Mouse (Mus musculus) kidney, adult 18-20 months (tissue): ENCODE data around the gene Sdhaf1.

ENCODE experiments used
- DNase-seq: peaks from one replicate; pipeline ENCODE4 v3.0.0; 2021

Sdhaf1 gene

DNA sequence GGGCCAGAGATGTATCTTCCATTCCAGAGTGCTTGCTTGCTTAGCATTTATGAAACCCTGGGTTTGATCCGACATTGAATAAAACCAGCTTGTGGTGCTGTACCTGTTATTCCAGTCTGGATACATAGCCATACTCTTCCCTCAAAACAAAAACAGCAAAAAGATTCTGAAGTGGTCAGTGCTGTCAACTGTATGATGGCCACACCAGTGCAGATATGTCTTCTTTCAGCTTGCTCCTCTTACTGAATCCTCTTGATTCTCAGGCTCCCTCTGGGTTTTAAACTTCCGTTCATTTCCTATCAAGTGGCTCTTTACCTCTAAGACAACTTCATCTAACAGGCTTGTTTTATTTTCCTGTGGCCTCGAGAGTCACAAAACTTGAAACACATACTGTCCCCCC, at the start of gene Sdhaf1:
Sdhaf1 (minus strand) TSS at position 101 of the 400 bp plus-strand sequence.
- no peak for DNase-seq

DNA sequence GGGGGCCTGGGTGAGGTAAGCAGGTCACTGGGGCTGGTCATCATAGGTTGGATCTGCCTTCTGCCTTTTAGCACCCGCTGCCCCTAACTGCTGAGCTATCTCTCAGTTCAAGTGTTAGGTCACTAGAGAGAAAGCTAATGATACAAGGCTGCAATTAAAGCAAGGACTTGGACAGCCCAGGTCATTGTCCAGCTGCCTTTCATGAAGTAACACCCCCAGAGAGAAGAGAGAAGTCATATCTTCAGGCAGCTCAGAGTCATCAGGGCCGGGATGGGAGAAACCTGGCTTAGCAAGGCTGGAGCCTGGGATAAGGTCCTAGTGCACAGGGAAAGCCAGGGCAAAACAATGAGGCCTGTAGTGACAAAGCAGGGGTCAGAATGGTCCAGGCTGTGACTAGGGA, 43.8 kb upstream of the Sdhaf1 start:
- DNase-seq, result no peak

DNA sequence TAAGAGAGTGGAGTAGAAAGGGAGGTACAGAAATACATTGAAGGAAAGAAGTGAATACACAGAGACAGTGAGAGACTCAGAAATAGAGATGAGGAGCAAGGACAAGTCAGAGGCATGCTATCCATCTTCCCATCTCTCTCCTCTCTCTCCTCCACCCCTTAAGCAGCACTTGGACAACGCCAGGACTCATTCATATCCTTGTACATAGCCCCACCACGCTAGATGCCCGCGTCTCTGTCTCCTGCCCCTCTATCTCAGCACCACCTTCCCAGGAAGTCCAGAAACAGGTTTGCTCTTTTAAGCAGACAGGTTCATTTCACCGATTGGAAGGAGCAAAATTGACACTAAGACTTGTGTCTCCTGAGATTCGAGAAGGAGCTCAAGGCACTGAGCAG, 39.6 kb upstream of the Sdhaf1 start:
- DNase-seq, result no peak

DNA sequence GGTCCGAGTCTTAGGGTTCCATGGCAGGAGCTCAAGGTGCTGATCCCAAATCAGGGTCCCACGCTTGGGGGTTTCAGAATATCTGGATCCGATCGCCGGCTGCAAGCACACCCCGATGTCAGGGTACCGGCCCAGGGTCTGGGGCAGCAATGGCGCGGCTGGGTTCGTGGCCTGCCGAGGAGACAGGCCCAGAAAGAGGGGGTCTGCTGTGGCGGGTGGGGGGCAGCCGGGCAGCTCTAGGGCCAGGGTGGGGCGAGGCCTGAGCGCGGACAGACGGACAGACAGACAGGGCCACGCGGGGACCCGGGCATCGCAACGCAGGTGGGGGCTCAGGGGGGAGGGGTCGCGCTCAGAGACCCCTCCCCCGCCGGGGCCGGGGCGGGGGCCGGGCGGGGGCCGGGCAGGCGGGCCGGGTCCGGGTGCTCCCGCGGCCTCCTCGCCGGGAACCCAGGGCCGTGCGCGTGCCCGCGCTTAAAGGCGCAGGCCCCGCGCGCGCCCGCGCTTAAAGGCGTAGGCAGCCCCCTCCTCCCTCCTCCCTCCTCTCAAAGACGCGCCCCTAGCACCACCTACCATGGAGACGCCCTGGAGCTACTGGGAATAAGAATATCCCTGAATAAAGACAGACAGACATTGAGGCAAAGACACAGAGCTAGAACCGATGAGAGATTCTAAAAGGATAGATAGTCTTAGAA, 39.1 kb upstream of the Sdhaf1 start, which contains the start of gene Lrfn3:
Lrfn3 (minus strand) TSS at position 121 of the 692 bp plus-strand sequence.
- DNase-seq, result peak; percentile 49

DNA sequence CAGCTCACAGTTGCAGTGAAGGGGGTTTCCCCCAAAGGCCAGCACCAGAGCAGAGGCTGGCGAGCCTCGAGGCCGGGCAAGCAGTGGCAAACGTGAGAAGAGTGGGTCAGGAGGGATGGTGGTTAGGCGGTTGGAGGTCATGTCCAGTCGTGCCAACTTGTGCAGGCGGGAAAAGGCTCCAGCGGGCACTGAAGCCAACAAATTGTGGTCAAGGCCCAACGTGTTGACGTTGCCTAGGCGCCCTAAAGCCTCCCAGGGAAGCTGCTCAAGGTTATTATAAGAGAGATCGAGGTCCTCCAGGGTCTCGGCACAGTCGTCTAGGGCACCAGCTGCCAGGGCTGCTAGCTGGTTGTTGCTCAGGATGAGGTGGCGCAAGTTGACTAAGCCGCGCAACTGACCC, 36.3 kb upstream of the Sdhaf1 start:
- no peak for DNase-seq

DNA sequence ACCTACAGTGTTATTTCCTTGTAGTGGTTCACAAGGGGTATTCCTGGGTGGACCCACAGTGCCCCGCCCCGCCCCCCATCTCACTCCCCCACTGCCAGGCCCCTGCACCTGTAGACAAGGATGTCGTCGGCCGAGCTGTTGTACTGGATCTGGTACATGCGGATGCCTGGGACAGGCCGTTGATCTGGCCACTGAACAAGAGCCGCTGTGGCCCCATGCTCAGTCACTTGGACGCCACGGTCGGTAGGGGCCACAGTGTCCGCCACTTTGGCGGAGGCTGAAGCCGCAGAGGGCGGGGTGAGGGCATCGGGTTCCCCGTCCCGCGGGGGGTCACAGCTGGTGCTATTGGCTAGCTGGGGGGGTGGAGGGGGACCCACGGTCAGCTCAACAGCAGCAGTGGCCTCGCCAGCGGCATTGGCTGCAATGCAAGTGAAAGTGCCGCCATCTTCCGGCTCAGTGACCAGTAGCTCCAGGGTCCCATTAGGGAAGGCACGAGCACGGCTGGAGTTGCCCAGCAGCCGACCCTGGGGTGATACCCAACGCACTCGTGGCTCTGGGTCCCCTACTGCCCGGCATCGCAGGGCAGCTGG, 35.7 kb upstream of the Sdhaf1 start:
- peak; percentile 51 for DNase-seq

DNA sequence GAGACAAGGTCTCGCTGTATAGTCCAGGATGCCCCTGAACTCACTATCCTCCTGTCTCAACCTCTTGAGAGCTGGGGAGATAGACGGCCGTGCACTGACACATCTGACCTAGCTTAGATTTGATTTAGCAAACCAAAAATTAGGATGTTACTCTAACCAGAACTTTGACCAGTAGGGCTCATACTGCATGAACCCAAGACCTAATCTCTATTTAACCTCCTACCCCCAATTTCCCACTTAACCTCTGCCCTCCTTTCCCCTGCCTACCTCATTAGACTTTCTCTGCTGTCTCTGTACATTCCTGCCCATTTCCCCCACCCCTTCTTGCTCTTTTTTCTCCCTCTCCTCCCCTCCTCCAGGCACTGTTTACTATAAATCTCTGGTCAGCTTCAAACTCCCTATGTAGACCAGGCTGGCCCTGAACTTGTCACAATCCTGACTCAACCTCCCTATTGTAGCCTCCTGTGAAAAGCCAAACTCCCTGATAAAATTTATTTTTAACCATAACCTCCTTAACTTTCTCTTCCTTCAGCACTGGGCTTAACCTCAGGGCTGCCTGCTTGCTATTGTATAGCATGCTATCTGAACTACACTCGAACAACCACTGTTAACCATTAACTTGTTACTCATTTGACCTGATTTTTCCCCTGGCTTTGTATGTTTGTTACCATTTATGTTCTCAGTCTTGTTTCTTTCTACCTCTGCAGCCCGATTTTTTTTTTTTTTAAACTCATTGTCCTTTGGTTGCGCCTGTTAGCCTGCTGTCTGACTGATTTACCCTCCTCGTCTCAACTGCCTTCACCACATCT, 34.9 kb upstream of the Sdhaf1 start:
- DNase-seq, result peak; percentile 29

DNA sequence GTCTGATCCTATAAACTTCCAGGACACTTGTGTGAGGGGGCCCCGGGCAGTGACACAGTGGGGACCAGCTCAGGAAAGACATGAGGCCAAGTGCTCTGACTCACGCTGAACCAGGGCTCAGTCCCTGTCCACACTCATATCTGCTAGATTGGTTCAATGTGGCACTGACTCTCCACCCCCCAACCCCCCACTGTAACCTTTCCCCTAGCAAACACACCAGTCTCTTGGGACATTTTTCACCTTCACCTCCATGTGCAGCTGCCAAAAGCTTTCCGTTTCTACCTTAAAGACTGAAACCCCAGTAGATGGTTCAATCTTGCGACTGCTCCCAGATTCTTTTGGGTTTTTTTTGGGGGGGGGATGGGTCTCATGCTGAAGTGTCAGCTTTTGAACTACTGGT, 30.4 kb upstream of the Sdhaf1 start:
- DNase-seq, result no peak

DNA sequence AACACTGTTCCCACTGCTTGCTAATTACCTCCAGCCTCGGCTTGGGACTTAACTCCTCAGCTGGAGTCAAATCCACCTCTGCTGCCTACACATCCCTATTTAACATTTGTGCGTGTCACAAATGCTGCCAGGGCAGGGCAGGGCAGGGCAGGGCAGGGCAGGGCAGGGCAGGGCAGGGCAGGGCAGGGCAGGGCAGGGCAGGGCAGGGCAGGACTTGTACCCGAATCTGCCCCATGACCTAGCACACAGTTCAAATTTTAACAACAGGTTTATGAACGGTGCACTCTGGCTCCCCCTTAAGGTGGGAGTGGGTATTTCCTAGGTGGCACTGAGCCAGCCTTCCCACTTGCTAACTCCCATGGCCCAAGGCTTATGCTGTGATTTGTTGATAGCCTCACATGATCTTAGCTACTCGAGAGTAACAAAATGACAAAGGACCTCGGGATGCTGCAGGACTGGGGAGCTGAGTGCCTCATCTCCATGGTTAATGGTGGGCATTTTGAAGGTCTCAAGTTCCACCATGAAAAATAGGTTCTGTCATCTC, 29.7 kb upstream of the Sdhaf1 start:
- peak; percentile 82 for DNase-seq

DNA sequence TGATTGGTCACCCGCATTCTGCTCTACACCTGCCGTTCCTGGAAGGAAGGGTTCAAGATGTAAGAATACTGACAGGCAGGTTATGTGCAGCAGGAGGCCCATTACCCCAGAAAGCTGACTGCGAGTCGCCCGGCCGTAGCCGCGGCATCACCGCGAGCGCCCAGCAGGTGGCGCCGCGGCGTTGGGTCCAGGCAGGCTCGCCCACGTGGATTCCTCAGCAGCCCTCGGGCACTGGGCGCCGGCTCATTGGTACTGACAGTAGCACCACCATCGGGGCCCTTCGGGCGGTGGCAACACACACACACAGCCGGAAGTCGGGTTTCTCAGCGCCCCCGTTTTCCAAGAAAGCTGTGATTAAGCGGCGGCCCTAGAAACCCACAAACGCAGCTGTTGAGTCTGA, 24.1 kb upstream of the Sdhaf1 start:
- peak; percentile 76 for DNase-seq

DNA sequence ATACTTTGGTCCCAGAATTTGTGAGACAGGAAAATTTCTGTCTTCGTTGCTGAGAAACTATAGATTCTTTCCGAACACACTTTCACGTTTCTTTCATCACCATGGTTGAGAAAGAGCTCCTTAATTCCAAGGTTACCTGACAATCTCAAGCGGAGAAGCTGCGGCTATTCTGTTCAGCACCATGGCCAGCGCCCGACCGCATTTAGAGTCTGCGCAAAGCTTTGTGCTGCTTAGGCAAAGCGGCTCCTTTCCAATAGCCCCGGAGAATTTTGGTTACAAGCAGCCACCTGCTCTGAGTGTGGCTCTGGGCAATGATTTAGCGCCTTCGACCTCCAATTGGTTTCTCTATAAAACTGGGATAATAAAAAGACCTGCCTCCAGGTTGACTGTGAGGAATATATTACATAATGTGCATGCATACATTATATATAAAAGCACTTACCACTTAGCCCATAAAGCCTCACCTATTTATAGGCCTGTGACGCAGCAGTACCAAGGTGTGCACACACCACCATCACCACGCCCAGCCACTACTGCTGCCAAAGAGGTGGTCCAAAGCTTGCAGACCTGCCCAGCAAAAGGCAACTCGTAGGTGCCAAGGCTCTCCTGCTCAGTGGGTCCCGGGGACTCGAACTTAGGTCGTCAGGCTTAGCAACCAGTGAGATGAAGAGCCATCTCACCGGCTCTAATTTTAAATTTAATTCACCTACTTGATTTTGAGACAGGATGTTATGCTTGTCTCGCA, 23.1 kb upstream of the Sdhaf1 start:
- peak; percentile 75 for DNase-seq

DNA sequence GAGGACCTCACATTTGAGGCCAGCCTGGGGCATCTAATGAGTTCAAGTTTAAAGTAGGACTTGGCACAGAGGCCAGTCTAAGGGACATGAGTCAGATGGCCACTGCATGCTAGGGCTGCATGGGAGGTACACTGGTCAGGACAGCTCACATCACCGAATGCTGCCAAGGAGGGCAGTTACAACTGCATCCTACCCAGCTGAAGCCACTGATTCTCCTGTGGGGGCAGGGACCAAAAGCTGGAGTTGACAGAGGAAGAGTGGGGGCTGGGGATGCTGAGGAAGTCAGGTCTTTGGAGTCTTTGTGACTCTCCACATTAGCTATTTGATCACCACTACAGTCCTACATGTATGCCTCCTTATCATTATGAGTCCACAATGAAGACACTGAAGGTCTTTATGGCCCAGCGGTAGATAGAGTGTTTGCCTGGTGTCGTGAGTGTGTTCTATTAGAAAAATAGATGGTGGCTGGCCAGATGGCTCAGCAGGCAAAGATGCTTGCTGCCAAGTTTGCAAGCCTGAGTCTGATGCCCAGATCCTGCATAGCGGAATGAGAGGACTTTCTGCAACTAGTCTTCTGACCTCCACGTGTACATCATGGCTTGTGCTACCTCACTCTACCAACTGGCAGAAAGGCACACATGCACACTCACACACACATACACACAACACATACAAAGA, 15.9 kb upstream of the Sdhaf1 start:
- DNase-seq, result no peak

DNA sequence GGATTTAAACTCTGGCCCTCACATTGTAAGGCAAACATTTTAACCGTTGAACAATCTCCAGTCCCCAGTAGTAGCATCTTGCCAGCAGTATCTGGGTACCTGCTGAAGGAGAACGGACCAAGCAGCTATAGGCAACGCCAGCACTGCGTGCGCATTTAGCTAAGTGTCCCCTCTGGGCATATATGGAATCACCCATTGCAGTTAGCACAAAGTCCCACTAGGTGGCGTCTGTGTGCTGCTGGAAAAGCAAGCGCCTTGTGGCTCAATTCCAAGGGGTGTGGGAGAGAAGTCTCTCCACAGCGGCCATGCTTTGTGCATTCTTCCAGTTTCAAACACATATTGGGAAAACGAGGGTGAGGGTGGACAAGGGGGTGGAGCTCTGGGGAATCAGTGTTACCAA, 12.7 kb upstream of the Sdhaf1 start:
- DNase-seq, result peak; percentile 82

DNA sequence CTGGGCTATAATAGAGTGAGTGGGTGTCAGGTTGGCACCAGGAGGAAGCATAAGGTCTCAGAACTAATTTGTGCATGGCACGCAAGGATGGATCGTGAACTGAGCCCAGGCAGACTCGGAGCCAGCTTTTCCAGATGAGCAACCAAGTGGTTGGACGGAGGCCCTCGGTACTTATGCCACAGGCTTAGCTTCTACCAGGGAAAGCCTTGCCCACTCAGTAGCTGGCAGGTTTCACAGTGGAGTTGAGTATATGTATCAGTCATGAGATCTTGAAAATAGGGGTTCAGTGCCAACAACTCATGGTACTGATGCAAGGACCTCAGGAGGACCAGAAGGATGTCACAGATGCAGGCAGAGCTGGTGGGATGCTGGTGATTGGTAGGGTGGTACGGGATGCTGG, 12.0 kb upstream of the Sdhaf1 start:
- DNase-seq, result no peak

DNA sequence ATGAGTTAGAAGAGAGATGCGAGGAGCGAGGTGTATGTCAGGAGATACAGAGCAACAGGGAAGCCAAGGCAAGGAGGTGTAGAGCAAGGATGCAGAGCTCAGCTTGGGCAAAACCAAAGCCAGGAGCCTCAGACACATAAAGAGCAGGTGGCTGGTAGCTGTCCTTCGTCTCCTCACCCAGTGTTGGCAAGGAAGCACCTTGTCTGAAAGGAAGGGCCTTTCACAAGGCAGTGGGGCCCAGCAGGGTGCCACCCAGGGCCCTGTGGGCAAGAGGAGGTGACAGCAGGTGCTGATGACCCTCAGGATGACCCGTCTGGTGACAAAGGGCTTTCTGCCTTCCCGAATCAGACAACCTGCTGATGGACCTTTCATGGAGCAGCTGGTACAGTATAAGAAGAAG, 10.9 kb upstream of the Sdhaf1 start:
- DNase-seq, result no peak

DNA sequence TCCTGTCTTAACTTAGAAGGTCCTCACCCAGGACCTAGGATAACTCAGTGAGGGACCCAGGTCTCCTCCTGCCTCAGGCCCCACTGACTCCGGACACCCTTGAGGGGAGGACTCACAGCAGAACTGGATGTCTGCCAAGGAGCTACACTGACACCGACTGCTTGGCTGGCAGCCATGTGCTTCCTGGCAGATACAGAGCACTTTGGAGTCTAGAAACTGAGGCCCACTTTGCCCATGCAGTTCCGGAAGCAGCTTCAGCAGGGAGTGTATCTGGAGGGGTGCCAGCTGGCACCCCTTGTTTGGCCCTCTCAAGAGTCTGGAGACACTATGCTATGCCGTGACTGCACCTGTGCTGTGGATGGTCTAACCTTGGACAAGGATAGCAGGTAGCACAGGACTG, 9.7 kb upstream of the Sdhaf1 start:
- peak; percentile 84 for DNase-seq

DNA sequence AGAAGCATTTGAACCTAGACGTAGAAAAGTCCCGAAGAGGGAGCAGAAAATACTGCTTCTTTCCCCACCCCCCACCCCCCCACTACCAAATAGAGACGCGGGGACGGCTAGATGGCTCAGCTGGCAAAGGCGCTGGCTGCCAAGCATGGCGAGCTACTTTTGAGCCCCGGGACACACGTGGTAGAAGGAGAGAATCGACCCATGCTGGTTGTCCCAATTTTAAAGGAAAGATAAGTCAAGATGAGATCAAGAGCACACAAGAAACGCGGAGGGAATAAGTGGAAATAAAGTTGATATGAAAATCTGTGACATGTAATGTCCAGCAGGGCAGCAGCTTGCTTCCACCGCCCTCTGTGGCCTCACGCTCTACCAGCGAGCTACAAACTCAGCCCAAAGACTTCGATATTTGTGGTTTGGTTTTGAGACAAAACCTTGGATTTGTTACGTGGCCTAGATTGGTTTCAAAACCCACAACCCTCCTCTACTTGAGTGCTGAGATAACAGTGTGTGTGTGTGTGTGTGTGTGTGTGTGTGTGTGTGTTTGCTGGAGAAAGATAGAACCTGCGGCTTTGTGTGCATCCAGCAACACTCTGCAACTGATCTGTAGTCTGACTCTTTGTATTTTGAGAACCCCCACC, 9.0 kb upstream of the Sdhaf1 start:
- no peak for DNase-seq

DNA sequence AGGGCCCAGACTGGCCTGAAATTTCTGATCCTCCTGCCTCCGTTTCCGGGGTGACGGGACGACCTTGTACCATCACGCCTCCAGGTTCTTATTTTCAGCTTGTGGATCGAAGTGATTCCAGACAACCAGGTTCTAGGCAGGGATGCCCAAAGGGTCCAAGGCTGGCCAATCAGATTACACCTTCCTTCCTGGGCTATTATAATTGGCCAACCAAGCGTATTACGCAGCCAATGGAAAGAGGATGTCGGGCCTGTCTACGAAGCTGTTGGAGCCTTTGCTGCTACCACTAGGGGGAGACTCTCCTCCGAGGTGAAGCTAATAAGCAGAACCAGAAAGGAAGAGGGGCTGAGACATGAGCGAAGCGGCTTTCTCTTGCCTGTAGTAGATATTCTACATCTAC, 8.2 kb upstream of the Sdhaf1 start:
- DNase-seq, result peak; percentile 73

DNA sequence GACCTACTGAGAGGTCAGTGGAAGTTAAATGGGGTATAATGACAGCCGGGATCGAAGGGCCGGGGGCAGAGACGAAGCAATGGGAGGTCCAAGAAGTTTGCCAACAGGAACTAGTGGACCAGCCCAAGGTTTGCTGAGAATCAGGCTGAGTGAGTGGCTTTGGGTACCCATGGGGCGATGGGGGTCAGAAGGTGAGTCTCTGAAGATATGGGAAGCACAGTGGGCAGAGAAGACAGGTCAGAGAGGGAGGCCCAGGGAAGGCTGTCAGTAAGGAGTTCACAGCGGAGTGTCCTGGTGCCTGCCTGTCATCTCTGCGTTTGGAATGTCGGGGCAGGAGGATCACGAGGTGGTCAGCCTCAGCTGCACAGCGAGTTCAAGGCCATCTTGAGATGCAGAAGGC, 4.7 kb upstream of the Sdhaf1 start:
- no peak for DNase-seq

DNA sequence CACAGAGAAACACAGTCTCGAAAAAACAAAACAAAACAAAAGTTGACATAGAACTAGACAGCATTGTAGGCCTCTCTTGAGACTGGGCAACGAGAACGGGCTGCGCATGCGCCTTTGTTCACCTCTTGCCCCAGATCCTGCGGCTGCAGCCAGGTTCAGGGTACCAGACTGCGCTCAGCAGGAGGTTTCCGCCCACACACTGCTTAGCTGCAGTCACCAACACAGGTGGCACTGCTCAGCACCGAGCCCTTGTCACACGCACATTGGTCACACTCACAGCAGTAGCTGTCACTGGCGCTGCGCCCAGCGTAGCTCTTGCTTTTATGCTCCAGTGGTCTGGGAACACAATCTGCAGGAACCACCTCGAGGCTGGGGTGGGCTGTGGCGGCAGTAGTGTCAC, 3.4 kb upstream of the Sdhaf1 start:
- peak; percentile 54 for DNase-seq

DNA sequence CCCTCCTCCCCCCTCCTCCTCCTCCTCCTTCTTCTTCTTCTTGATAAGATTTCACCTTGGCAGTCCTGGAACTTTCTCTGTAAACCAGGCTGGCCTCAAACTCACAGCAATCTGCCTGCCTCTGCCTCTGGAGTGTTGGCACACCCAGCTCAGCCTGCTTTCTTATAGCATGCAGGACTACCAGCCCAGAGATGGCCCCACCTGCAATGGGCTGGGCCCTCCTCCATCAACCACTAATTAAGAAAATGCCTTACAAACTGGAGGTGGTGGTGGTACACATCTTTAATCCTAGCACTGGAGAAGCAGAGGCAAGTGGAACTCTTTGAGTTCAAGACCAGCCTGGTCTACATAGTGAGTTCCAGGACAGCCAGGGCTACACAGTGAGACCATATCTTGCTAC, 2.7 kb upstream of the Sdhaf1 start:
- no peak for DNase-seq

DNA sequence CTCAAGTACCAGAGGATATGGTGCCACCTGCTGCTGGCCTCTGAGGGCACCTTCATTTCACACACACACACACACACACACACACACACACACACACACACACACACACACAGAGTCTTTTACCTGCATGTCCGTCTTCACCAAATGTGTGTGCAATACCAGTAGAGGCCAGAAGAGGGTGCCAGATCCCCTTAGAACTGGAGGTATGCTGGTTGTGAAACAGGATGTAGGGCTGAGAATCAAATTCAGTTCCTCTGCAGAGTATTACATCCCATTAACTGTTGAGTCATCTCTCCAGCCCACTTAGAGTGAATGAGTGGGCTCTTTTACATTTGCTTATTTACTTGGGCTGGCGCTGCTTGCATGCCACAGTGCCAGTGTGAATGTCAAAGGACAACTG, 1.7 kb upstream of the Sdhaf1 start:
- DNase-seq, result no peak
